Mouse (Mus musculus): ENCODE data around the gene Aebp1.

DNA sequence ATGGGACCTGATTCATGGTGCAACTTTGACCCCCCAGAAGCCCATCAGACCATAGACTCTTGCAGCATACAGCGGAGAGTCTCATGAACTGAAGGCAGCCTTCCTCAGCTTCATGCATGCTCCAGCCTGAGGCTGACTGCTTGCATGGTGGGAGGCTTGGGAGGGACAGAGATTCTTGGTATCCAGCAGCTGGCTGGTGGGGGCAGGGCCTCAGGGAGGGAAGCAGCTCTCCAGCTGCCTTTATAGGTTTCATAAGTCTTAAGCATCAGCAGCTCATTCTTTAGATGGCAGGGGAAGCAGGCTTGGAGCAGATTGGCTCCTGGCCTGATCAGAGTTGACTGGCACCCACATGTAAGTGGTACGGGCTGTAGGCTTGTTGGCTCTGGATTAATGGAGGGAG lies 5.4 kb downstream of the Aebp1 start:
- no peak for TF ChIP-seq EP300 (IDR thresholded peaks at IDR 0.05; ENCODE audit: low read depth)
- TF ChIP-seq CTCF (IDR thresholded peaks at IDR 0.05; ENCODE audit: low read depth), result no peak

All from liver, embryonic 14.5 days (tissue).